Mouse (Mus musculus): ENCODE measurements at regions not wholly inside any gene's neighbourhood (a gene's known extent, or its start where the extent isn't known, plus 50 kb on each side); places are given as distances from the start of the nearest gene placed in this dataset.
A peak's percentile ranks its signal among the peaks of the same experiment; 100 is the strongest.

- DNase-seq (ENCODE audit: low spot score): no peak
- no peak overlapping the region for H3K27ac ChIP-seq (replicated peaks)
- WGBS: 89% methylated on average over 2 of the region's 2 CpGs
- no peaks in the 10 kb centered on the region for H3K4me1 ChIP-seq (replicated peaks; ENCODE audit: control insufficient read depth, insufficient read depth)
- H3K36me3 ChIP-seq (ENCODE audit: control insufficient read depth, insufficient read depth, low read length): no peaks in the 10 kb centered on the region
- no peaks in the 10 kb centered on the region for H3K27me3 ChIP-seq (ENCODE audit: control insufficient read depth, insufficient read depth, low read length)
- no peaks in the 10 kb centered on the region for H3K9me3 ChIP-seq (ENCODE audit: control insufficient read depth, low read length)
- TF ChIP-seq CTCF (IDR thresholded peaks at IDR 0.05; ENCODE audit: low read depth) (no peak), EP300 (optimal IDR thresholded peaks at IDR 0.05) (no peak)
- no peak overlapping the region for H3K4me3 ChIP-seq (ENCODE audit: low read depth, low read length)
- no peak overlapping the region for H3K4me2 ChIP-seq (replicated peaks; ENCODE audit: low read depth)
- no peak for ATAC-seq (ENCODE audit: low FRiP score, low TSS enrichment)
- H3K9ac ChIP-seq (ENCODE audit: low read length): no peak overlapping the region
Observed at GRCm38 (mm10) chr6:54754810-54755209, 61.9 kb upstream of the Znrf2 start.

- Histone ChIP-seq H3K27me3 (ENCODE audit: control insufficient read depth, insufficient read depth, low read length) (no peaks in the 10 kb centered on the region), H3K27ac (replicated peaks) (no peak overlapping the region), H3K4me1 (replicated peaks; ENCODE audit: control insufficient read depth, insufficient read depth) (no peaks in the 10 kb centered on the region), H3K9ac (ENCODE audit: low read length) (no peak overlapping the region), H3K36me3 (ENCODE audit: control insufficient read depth, insufficient read depth, low read length) (no peaks in the 10 kb centered on the region), H3K4me2 (replicated peaks; ENCODE audit: low read depth) (no peak overlapping the region), H3K9me3 (ENCODE audit: control insufficient read depth, low read length) (no peaks in the 10 kb centered on the region), H3K4me3 (ENCODE audit: low read depth, low read length) (no peak overlapping the region)
- no peak for DNase-seq (ENCODE audit: low spot score)
- 20% methylated on average over 5 of the region's 5 CpGs for WGBS
- TF ChIP-seq CTCF (IDR thresholded peaks at IDR 0.05; ENCODE audit: low read depth) (no peak), EP300 (optimal IDR thresholded peaks at IDR 0.05) (no peak)
- no peak for ATAC-seq (ENCODE audit: low FRiP score, low TSS enrichment)
Observed at GRCm38 (mm10) chr6:54757511-54757911, 59.2 kb upstream of the Znrf2 start.

GRCm38 (mm10) chr6:54758112-54758511, 58.6 kb upstream of the Znrf2 start:
- 20% methylated on average over 2 of the region's 2 CpGs for WGBS

GRCm38 (mm10) chr6:54759263-54759662, 57.5 kb upstream of the Znrf2 start:
- H3K4me1 ChIP-seq (replicated peaks; ENCODE audit: control insufficient read depth, insufficient read depth): no peaks in the 10 kb centered on the region
- 66% methylated on average over 8 of the region's 8 CpGs for WGBS
- H3K4me2 ChIP-seq (replicated peaks; ENCODE audit: low read depth): no peak overlapping the region
- no peak for DNase-seq (ENCODE audit: low spot score)
- no peak overlapping the region for H3K9ac ChIP-seq (ENCODE audit: low read length)
- no peak overlapping the region for H3K27ac ChIP-seq (replicated peaks)
- no peaks in the 10 kb centered on the region for H3K36me3 ChIP-seq (ENCODE audit: control insufficient read depth, insufficient read depth, low read length)
- no peaks in the 10 kb centered on the region for H3K9me3 ChIP-seq (ENCODE audit: control insufficient read depth, low read length)
- H3K27me3 ChIP-seq (ENCODE audit: control insufficient read depth, insufficient read depth, low read length): no peaks in the 10 kb centered on the region
- no peak for TF ChIP-seq CTCF (IDR thresholded peaks at IDR 0.05; ENCODE audit: low read depth)
- TF ChIP-seq EP300 (optimal IDR thresholded peaks at IDR 0.05): no peak
- ATAC-seq (ENCODE audit: low FRiP score, low TSS enrichment): no peak
- H3K4me3 ChIP-seq (ENCODE audit: low read depth, low read length): no peak overlapping the region

More at GRCm38 (mm10) chr6:54758112-54758511, 58.6 kb upstream of the Znrf2 start:
- Histone ChIP-seq H3K4me3 (ENCODE audit: low read depth, low read length) (no peak overlapping the region), H3K9me3 (ENCODE audit: control insufficient read depth, low read length) (no peaks in the 10 kb centered on the region), H3K4me2 (replicated peaks; ENCODE audit: low read depth) (no peak overlapping the region), H3K27ac (replicated peaks) (no peak overlapping the region), H3K4me1 (replicated peaks; ENCODE audit: control insufficient read depth, insufficient read depth) (no peaks in the 10 kb centered on the region), H3K36me3 (ENCODE audit: control insufficient read depth, insufficient read depth, low read length) (no peaks in the 10 kb centered on the region), H3K27me3 (ENCODE audit: control insufficient read depth, insufficient read depth, low read length) (no peaks in the 10 kb centered on the region), H3K9ac (ENCODE audit: low read length) (no peak overlapping the region)
- TF ChIP-seq EP300 (optimal IDR thresholded peaks at IDR 0.05) (no peak), CTCF (IDR thresholded peaks at IDR 0.05; ENCODE audit: low read depth) (no peak)
- DNase-seq (ENCODE audit: low spot score) (no peak), ATAC-seq (ENCODE audit: low FRiP score, low TSS enrichment) (no peak)

- peak; percentile 61 for DNase-seq (ENCODE audit: low spot score)
- TF ChIP-seq EP300 (optimal IDR thresholded peaks at IDR 0.05) (no peak), CTCF (IDR thresholded peaks at IDR 0.05; ENCODE audit: low read depth) (no peak)
- 8% methylated on average over 11 of the region's 11 CpGs for WGBS
- H3K4me1 ChIP-seq (replicated peaks; ENCODE audit: control insufficient read depth, insufficient read depth): no peaks in the 10 kb centered on the region
- no peak overlapping the region for H3K9ac ChIP-seq (ENCODE audit: low read length)
- peak overlapping the region; percentile 21 for H3K4me2 ChIP-seq (replicated peaks; ENCODE audit: low read depth)
- no peaks in the 10 kb centered on the region for H3K36me3 ChIP-seq (ENCODE audit: control insufficient read depth, insufficient read depth, low read length)
- no peak overlapping the region for H3K27ac ChIP-seq (replicated peaks)
- no peak overlapping the region for H3K4me3 ChIP-seq (ENCODE audit: low read depth, low read length)
- no peaks in the 10 kb centered on the region for H3K9me3 ChIP-seq (ENCODE audit: control insufficient read depth, low read length)
- peak; percentile 81 for ATAC-seq (ENCODE audit: low FRiP score, low TSS enrichment)
- no peaks in the 10 kb centered on the region for H3K27me3 ChIP-seq (ENCODE audit: control insufficient read depth, insufficient read depth, low read length)
Observed at GRCm38 (mm10) chr6:54759942-54760498, 56.7 kb upstream of the Znrf2 start.

GRCm38 (mm10) chr6:54760541-54760940, 56.2 kb upstream of the Znrf2 start:
- no peak overlapping the region for H3K4me2 ChIP-seq (replicated peaks; ENCODE audit: low read depth)

More at GRCm38 (mm10) chr6:54760541-54760940, 56.2 kb upstream of the Znrf2 start:
- H3K36me3 ChIP-seq (ENCODE audit: control insufficient read depth, insufficient read depth, low read length): no peaks in the 10 kb centered on the region
- H3K9ac ChIP-seq (ENCODE audit: low read length): no peak overlapping the region
- no peaks in the 10 kb centered on the region for H3K27me3 ChIP-seq (ENCODE audit: control insufficient read depth, insufficient read depth, low read length)
- no peaks in the 10 kb centered on the region for H3K4me1 ChIP-seq (replicated peaks; ENCODE audit: control insufficient read depth, insufficient read depth)
- no peak for ATAC-seq (ENCODE audit: low FRiP score, low TSS enrichment)
- 42% methylated on average over 2 of the region's 2 CpGs for WGBS
- H3K9me3 ChIP-seq (ENCODE audit: control insufficient read depth, low read length): no peaks in the 10 kb centered on the region
- no peak overlapping the region for H3K27ac ChIP-seq (replicated peaks)
- H3K4me3 ChIP-seq (ENCODE audit: low read depth, low read length): no peak overlapping the region
- no peak for DNase-seq (ENCODE audit: low spot score)
- TF ChIP-seq CTCF (IDR thresholded peaks at IDR 0.05; ENCODE audit: low read depth) (no peak), EP300 (optimal IDR thresholded peaks at IDR 0.05) (no peak)
